Mouse (Mus musculus) heart, embryonic 15.5 days (tissue): ENCODE data around the gene Dapk2. TPM values are rescaled to one million over a fixed set of nuclear protein-coding genes. Genes with fewer than 3 reads are reported as not detected.

ENCODE experiments used
- ATAC-seq: fragments of 200-750 bp; cut with Nextera tagmentation; replicated peaks from 2 replicates; pipeline ENCODE4 v1.8.0; 2017; ENCODE audit warnings: low read depth, moderate TSS enrichment; ENCODE audit not compliant: insufficient number of reproducible peaks, insufficient read depth, low FRiP score
- H3K27ac ChIP-seq: fragments of 300-500 bp; sonication (generic); 2 replicates; pipeline ENCODE4 v1.5.1; 2015; ENCODE audit warnings: mild to moderate bottlenecking, inconsistent platforms
- H3K27me3 ChIP-seq: fragments of 300-500 bp; sonication (generic); 2 replicates; pipeline ENCODE4 v1.6.1; 2015; ENCODE audit warnings: inconsistent platforms
- H3K36me3 ChIP-seq: fragments of 300-500 bp; sonication (generic); 2 replicates; pipeline ENCODE4 v1.6.1; 2015; ENCODE audit warnings: mild to moderate bottlenecking, inconsistent platforms
- H3K4me1 ChIP-seq: fragments of 300-500 bp; sonication (generic); replicated peaks from 2 replicates; pipeline ENCODE4 v1.6.1; 2015; ENCODE audit warnings: inconsistent platforms
- H3K4me2 ChIP-seq: fragments of 300-500 bp; sonication (generic); 2 replicates; pipeline ENCODE4 v1.6.1; 2015; ENCODE audit warnings: inconsistent platforms, mild to moderate bottlenecking, moderate library complexity
- H3K4me3 ChIP-seq: fragments of 300-500 bp; sonication (generic); 2 replicates; pipeline ENCODE4 v1.5.1; 2015; ENCODE audit warnings: mild to moderate bottlenecking, inconsistent platforms
- H3K9ac ChIP-seq: fragments of 300-500 bp; sonication (generic); 2 replicates; pipeline ENCODE4 v1.6.1; 2015; ENCODE audit warnings: mild to moderate bottlenecking, inconsistent platforms
- H3K9me3 ChIP-seq: fragments of 300-500 bp; sonication (generic); replicated peaks from 2 replicates; pipeline ENCODE4 v1.6.1; 2016; ENCODE audit warnings: inconsistent platforms
- WGBS: fragments of 180-500 bp; shearing (Covaris S2); methylation state at CpG from one replicate; pipeline ENCODE4 v1.1.7; 2015; ENCODE audit warnings: mixed read lengths; 5-methylcytosine and 5-hydroxymethylcytosine counted together
- polyA plus RNA-seq: library from polyadenylated mRNA; unstranded; fragments of >200 nt; fragmentation: Nextera tagmentation; extraction: Ambion mirVana; gene quantifications from 2 replicates; pipeline ENCODE4 v1.2.1, GENCODE M21; 2015

The Dapk2 gene
- polyA plus RNA-seq, 1 experiment from 2014 or later = 5.7 TPM

DNA sequence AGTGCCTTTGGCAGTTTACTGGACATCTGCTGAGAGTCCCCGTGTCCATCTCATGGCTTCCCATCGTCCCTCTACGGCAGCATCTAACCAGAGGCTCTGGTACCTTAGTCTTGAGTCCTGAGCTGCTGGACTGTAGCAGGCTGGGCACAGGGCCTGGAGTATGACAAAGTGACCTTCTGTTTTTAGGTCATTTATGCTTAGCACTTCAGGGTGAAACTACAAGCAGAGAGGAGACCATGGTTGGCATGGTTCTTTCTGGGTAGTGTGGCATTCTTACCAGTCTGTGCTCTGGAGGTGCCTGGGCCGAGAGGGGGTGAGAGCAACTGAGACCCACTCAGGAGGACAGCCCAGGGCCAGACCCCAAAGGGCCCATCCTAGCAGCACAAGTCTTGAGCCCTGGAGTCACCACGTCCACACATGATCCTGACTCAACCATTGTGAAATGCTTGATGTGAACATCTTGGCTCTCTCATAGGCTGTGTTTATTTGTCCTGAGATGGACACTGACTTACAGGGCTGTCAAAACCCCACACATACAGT is 15.4 kb downstream of the Dapk2 start:
- Histone ChIP-seq H3K27ac (no peak overlapping the region), H3K9ac (no peak overlapping the region), H3K27me3 (no peaks in the 10 kb centered on the region), H3K4me3 (no peak overlapping the region), H3K9me3 (no peaks in the 10 kb centered on the region), H3K4me1 (peaks cover 13% of the 10 kb centered on the region; the same call in 1 of the 2 replicates), H3K36me3 (no peaks in the 10 kb centered on the region), H3K4me2 (no peak overlapping the region)
- no peak for ATAC-seq
- 93% methylated on average over 5 of the region's 5 CpGs for WGBS

DNA sequence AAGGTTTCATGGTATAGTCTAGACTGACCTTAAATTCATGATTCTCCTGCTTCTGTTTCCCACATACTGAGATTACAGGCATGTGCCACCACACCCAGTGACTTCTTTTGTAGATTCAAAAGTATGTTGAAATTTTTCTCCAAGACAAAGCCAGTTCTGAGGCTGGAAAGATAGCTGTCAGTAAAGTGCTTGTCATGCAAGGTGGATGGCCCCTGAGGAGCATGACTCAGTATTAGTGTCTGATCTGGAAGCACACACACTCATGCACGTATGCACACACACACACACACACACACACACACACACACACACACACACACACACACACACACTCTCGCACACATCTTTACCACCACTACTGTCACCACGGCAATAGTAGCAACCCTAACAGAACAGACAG is 17.0 kb downstream of the Dapk2 start:
- Histone ChIP-seq H3K36me3 (no peaks in the 10 kb centered on the region), H3K4me1 (peaks cover 12% of the 10 kb centered on the region), H3K4me2 (no peak overlapping the region), H3K9ac (no peak overlapping the region), H3K27ac (no peak overlapping the region), H3K9me3 (no peaks in the 10 kb centered on the region), H3K4me3 (no peak overlapping the region), H3K27me3 (no peaks in the 10 kb centered on the region)
- 89% methylated on average over 3 of the region's 3 CpGs for WGBS
- ATAC-seq = no peak

DNA sequence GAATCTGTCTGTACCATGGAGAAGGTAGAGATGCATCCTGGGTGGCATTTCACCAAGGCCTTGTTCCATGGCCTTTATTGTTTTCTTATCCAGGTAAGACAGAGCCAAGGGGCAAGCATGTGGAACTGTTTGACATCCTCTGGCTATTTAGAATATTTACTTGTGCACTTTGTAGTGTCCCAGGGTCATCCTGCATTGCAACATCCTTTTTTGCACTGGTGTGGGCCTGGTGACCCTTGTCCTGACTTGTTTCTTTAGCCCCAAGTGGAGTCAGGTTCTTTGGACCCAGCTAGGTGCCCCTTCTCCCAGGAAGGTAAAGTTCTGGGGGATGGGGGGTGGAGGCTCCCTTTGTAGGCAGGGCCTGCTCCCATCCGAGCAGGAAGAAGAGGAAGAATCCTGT is 20.0 kb downstream of the Dapk2 start:
- Histone ChIP-seq H3K9me3 (no peaks in the 10 kb centered on the region), H3K4me2 (no peak overlapping the region), H3K36me3 (no peaks in the 10 kb centered on the region), H3K9ac (no peak overlapping the region), H3K4me1 (peaks cover 24% of the 10 kb centered on the region), H3K27me3 (no peaks in the 10 kb centered on the region), H3K4me3 (no peak overlapping the region), H3K27ac (no peak overlapping the region)
- ATAC-seq = no peak
- 64% methylated on average over 1 of the region's 1 CpGs for WGBS

DNA sequence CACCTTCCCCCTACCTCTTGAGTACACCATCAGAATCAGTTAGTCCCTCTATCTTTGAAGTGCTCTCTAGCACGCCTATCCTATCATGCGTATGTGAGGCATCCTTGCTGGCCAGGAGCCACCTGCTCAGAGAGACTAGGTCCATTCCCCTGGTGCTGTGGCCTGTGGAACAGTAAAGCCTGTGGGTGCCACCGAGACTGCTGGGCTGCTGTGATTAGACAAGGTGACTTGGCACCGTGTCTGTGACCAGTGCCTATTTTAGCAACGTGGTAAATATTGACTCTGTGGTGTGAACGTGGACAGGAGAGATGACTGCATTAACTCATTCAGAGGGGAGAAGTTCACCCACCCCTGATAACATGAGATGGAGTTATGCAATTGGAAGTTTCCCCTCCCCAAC is 21.8 kb downstream of the Dapk2 start:
- no peaks in the 10 kb centered on the region for H3K9me3 ChIP-seq
- H3K4me1 ChIP-seq = peaks cover 24% of the 10 kb centered on the region
- peak overlapping the region; percentile 20 for H3K27ac ChIP-seq
- no peak overlapping the region for H3K9ac ChIP-seq
- H3K36me3 ChIP-seq = no peaks in the 10 kb centered on the region
- no peak overlapping the region for H3K4me3 ChIP-seq
- 0 out of 2 replicates have a peak, but pooled peaks have one; percentile 53 for ATAC-seq
- H3K27me3 ChIP-seq = no peaks in the 10 kb centered on the region
- H3K4me2 ChIP-seq = no peak overlapping the region
- 34% methylated on average over 6 of the region's 6 CpGs for WGBS

DNA sequence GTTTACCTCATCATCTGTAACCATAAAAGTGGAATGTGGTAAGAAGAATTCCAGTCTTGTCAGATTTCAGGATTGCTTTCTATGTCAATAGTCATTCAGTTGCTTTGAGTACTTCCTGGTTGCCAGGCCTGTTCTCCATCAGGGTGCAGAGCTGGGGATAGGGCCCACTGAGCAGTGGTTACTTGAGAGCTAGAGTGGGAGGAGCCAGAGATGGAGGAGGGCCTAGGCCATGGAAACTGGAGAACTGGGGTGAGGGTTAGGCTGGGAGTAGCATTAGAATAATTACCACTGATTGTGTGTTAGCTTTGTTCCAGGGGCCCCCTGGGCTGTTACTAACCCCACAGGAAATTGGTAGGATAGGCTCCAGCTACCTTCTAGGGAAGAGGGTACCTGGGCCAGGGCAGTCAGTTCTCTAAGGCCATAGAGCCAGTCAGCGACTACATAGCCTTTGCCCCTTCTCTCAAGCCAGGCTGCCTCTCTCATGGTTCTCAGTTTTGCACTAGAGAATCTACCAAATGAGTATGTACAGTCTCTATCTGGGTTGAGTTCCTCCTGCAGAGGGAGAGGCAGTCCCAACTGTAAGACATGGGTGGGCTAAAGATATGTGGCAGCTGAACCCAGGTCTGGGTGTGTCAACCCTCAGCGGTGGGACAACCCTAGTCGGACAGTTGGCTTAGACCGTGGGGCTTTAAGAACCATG is 23.3 kb downstream of the Dapk2 start:
- Histone ChIP-seq H3K4me1 (peaks cover 24% of the 10 kb centered on the region), H3K9ac (no peak overlapping the region), H3K27ac (0 out of 2 replicates have a peak overlapping the region, but pooled peaks have one; percentile 18), H3K4me3 (no peak overlapping the region), H3K9me3 (no peaks in the 10 kb centered on the region), H3K4me2 (no peak overlapping the region), H3K27me3 (no peaks in the 10 kb centered on the region), H3K36me3 (no peaks in the 10 kb centered on the region)
- 0 out of 2 replicates have a peak, but pooled peaks have one; percentile 34 for ATAC-seq
- 59% methylated on average over 4 of the region's 4 CpGs for WGBS

DNA sequence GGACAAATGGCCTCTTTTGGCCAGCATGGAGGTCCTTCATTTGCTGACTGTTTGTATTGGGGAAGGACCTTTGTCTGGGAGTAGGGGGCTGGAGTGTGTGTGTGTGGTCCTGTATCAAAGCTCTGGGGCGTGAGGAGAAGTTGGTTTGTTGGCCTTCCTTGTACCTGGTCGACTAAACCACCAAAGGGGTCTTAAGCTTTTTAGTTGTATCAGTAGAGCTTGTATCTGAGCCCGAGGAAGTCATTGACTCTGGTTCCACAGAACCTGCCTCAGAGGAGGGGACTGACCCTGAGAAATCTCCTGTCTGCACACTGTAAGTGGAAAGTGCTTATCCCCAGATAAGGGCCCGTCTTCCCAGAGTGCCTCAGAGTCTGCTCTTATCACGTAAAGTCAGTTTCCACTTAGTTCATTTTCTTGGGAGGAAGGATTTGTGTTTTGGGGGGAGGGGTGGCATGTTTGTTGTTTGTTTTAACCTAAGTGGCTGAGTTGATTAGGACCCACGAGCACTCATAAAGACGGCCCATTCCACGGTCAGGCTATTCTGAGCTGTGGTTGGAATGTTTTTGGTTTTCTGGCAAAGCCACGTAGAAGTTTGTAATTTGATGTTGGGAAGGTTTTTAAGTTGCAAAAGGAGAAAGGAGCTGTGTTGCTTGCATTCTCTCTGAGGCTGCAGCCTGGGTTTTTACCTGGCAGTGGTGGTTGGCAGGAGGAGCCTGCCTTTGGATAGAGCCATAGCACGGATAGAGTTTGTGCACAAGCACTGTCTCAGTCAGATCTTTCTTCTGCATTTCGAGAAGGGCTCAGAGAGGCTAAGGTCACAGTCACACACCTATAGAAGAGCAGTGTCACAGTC is 24.0 kb downstream of the Dapk2 start:
- no peak overlapping the region for H3K4me2 ChIP-seq
- 0 out of 2 replicates have a peak, but pooled peaks have one; percentile 36 for ATAC-seq
- WGBS = 25% methylated on average over 11 of the region's 11 CpGs

DNA sequence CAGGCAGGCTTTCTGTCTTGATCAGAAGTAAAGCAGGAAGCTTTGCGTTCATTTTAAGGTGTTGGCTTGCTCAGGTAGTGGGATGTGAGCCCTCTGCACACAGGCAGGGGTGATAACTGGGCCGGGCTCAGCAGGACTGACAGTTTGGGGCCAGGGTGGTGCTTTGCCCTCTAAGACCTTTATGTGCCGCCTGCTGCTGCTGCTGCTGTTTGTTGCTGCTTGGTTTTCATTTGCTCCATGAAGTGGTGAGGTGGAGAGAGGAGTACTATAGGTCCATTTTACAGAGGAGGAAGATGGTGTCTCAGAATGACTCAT is 24.6 kb downstream of the Dapk2 start:
- Histone ChIP-seq H3K4me1 (peaks cover 24% of the 10 kb centered on the region), H3K27me3 (no peaks in the 10 kb centered on the region), H3K27ac (0 out of 2 replicates have a peak overlapping the region, but pooled peaks have one; percentile 8), H3K9ac (no peak overlapping the region), H3K4me3 (no peak overlapping the region), H3K4me2 (no peak overlapping the region), H3K9me3 (no peaks in the 10 kb centered on the region), H3K36me3 (no peaks in the 10 kb centered on the region)
- 55% methylated on average over 3 of the region's 3 CpGs for WGBS
- ATAC-seq = no peak

More for the DNA sequence above, 24.0 kb downstream of the Dapk2 start:
- H3K4me3 ChIP-seq = no peak overlapping the region
- peaks cover 24% of the 10 kb centered on the region for H3K4me1 ChIP-seq
- no peaks in the 10 kb centered on the region for H3K36me3 ChIP-seq
- no peak overlapping the region for H3K9ac ChIP-seq
- 0 out of 2 replicates have a peak overlapping the region, but pooled peaks have one; percentile 18 for H3K27ac ChIP-seq
- H3K27me3 ChIP-seq = no peaks in the 10 kb centered on the region
- H3K9me3 ChIP-seq = no peaks in the 10 kb centered on the region

DNA sequence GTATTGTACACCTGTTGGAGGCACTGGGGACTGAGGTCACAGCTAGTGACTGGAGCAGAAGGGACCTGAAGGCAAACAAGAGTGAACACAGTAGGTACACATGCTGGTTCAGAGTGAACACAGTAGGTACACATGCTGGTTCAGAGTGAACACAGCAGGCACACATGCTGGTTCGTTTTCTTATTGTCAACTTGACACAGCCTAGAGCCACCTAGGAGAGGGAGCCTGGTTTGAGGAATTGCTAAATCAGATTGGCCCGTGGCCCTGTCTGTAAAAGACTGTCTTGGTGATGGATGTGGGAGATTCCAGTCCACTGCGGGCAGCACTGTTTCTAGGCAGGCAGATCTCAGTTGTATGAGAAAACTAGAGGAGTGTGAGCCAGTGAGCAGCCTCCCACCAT is 25.0 kb downstream of the Dapk2 start:
- no peaks in the 10 kb centered on the region for H3K9me3 ChIP-seq
- no peak overlapping the region for H3K4me3 ChIP-seq
- H3K36me3 ChIP-seq = no peaks in the 10 kb centered on the region
- H3K27ac ChIP-seq = no peak overlapping the region
- no peak overlapping the region for H3K4me2 ChIP-seq
- no peak for ATAC-seq
- WGBS = 71% methylated on average over 3 of the region's 3 CpGs
- H3K9ac ChIP-seq = no peak overlapping the region
- H3K4me1 ChIP-seq = peaks cover 24% of the 10 kb centered on the region
- H3K27me3 ChIP-seq = no peaks in the 10 kb centered on the region

DNA sequence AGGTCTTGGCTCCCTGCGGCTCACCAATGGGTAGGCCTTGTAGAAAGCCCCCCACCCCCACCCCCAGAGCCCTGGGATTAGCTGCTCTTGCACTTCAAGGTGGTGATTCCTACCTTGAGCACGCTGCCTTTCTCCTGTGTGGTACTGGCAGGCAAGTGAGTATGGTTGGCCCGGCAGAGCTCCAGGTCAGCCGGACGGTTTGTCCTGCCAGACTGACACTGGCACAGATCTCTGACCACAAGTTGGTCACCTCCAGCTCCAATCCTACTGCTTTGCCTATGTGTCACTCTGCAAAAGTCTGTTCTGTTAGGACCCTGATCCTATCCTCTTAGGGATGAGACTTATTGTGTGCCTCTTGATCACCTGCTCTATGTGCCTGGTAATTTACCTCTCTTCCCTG is 26.5 kb downstream of the Dapk2 start:
- H3K27ac ChIP-seq = no peak overlapping the region
- peaks cover 23% of the 10 kb centered on the region for H3K4me1 ChIP-seq
- no peak overlapping the region for H3K4me3 ChIP-seq
- WGBS = 74% methylated on average over 5 of the region's 5 CpGs
- no peaks in the 10 kb centered on the region for H3K27me3 ChIP-seq
- no peak for ATAC-seq
- H3K9ac ChIP-seq = no peak overlapping the region
- H3K36me3 ChIP-seq = no peaks in the 10 kb centered on the region
- no peak overlapping the region for H3K4me2 ChIP-seq
- no peaks in the 10 kb centered on the region for H3K9me3 ChIP-seq

DNA sequence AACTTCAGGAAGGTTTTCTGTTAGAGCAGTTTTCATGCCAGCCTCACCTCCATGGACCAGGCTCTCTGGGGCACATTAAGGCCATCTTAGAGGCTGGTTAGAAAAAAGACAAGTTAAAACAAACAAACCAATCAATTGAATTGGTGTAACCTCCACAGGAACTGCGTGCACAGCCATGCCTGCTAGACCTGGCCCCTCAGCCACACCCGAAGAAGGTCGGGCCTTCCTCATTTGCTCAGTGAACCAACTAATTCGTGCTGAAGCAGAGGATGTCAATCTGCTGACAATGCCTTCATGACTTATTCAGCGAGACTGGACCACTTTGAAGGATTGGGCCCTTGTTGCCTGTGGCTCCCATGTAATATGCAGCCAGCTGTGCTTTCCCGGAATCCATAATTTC is 28.4 kb downstream of the Dapk2 start:
- H3K36me3 ChIP-seq = no peaks in the 10 kb centered on the region
- H3K27me3 ChIP-seq = no peaks in the 10 kb centered on the region
- H3K9ac ChIP-seq = no peak overlapping the region
- H3K4me3 ChIP-seq = no peak overlapping the region
- H3K4me1 ChIP-seq = peaks cover 12% of the 10 kb centered on the region
- ATAC-seq = no peak
- WGBS = 55% methylated on average over 6 of the region's 6 CpGs
- no peak overlapping the region for H3K4me2 ChIP-seq
- H3K27ac ChIP-seq = no peak overlapping the region
- no peaks in the 10 kb centered on the region for H3K9me3 ChIP-seq

DNA sequence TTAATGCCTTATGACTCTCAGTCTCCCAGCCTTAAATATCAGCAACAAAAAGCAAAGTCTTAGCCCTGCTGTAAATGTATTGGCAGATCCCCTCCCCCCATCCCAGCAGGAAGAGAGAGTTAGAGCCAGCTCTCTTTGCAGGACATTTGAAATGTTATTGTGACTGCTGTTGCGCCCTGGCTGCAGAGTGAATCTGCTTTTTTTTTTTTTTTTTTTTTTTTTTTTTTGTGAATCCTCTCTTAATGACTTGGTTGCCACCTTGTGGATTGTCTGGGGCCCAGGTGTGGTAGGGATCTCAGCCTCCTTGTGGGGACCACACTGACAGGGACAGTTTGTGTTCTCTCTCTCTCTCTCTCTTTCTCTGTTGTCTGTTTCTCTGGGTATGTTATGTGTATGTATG is 31.0 kb downstream of the Dapk2 start:
- Histone ChIP-seq H3K9me3 (no peaks in the 10 kb centered on the region), H3K27ac (no peak overlapping the region), H3K27me3 (no peaks in the 10 kb centered on the region), H3K4me2 (no peak overlapping the region), H3K4me3 (no peak overlapping the region), H3K4me1 (0 out of 2 replicates have a peak, but pooled peaks cover under 1% of the 10 kb centered on the region), H3K9ac (no peak overlapping the region), H3K36me3 (no peaks in the 10 kb centered on the region)
- no peak for ATAC-seq
- WGBS = 57% methylated on average over 1 of the region's 1 CpGs
